Mouse (Mus musculus): Measurements from ENCODE around the gene Olfr1347.
"Not testable (repeated sequence)": the region's sequence is repeated elsewhere in the genome, so short reads cannot be mapped to it uniquely, and the experiment has no call there.

Olfr1347 gene

GRCm38 (mm10) chr7:6499655-6500054, at the start of gene Olfr1347:
TSS of gene Olfr1347 (minus strand) at chr7:6499755.
- in situ Hi-C loops (cut with MboI, MseI), result no loop called here

- in situ Hi-C loops (cut with MboI, MseI), result loop anchor here (5.0 kb wide), 1 partner anchor 169 kb away; no protein-coding TSS in a partner anchor
Observed at GRCm38 (mm10) chr7:6526141-6526540, 26.6 kb upstream of the Olfr1347 start.

DNA sequence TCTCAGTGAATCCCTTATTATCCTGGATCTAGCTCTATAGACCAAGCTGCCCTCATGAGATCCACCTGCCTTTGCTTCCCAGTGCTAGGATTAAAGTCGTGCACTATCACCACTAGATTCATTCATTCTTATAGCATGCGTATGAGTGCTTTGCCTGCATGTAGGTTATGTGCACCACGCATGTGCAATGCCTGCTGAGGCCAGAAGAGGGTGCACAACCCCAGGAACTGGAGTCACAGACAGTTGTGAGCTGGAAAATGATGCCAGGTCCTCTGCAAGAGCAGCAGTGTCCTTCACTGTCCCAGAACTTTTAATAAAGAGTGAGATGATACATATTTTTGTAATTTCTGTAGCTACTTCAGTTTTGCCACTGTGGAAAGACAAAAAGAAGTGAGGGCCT, 25.4 kb upstream of the Olfr1347 start:
- in situ Hi-C loops (cut with MboI, MseI), result loop anchor here (5.0 kb wide), 1 partner anchor 168 kb away; no protein-coding TSS in a partner anchor

DNA sequence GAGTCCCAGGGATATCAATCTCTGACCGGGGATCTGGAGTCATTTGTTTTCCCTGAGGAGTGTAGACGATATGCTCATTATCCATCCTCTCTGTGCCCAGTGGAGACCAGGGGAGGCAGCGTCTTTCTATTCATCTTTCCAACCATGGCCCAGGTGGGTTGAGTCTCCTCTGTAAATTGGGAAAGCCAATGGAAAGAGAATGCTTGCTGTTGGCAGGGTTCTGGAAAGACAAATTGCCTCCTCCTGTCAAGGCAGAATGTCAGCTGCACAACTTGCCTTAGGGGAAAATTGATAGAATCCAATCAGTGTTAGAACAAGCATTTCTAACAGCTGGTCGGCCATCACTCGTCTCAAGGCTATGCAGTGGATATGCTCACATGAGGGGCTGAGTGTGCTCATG, 23.3 kb upstream of the Olfr1347 start, which contains the start of gene Olfr1349:
TSS of gene Olfr1349 (minus strand) at position 101 of the 400 bp plus-strand sequence.
- in situ Hi-C loops (cut with MboI, MseI), result no loop called here

DNA sequence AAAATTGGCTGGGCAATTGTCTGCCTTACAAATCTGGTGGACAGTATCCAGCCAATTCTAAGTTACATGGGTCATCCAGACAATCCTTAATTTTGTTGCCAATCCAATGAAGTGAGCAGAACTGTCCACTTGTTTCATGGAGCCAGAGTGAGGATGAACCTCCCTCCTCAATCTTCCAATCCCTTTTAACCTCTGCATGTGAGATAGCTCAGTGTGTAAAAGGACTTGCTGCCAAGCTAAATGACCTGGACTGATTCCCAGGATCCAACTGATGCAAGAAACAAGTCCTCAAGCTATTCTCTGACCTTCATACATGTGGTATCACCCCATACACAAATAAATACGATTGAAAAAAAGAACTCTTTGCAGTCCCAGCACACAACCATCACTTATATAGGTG, 22.1 kb upstream of the Olfr1347 start:
- in situ Hi-C loops (cut with MboI, MseI), result no loop called here

- in situ Hi-C loops (cut with MboI, MseI), result no loop called here
Observed at GRCm38 (mm10) chr7:6508648-6509047, 9.1 kb upstream of the Olfr1347 start, which contains the start of gene Olfr1348. TSS of gene Olfr1348 (minus strand) at chr7:6508748.

GRCm38 (mm10) chr7:6486841-6487240, 12.7 kb downstream of the Olfr1347 start, which contains the start of gene Olfr5:
TSS of gene Olfr5 (minus strand) at chr7:6486941.
- in situ Hi-C loops (cut with MboI, MseI), result no loop called here

- in situ Hi-C loops (cut with MboI, MseI), result not testable (repeated sequence)
Observed at GRCm38 (mm10) chr7:6477633-6478032, 21.9 kb downstream of the Olfr1347 start.

DNA sequence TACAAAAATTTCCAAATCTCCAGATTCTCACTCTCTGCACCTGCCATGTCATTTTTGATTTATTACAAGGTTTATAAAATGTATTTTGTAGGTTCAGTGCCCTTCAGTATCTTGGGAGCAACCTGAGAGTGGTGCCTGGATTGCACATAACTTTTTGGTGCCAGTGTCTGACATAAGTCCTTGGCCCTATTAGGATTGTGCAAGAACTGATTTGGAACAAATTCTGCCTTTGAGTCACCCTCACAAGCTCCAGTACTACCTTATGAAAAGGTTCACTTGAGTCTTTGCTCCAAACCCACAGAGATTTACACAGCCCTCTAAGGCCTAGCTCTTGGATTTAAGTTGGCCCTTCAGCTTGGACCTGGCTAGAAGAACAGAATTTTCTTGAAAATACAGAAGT, 32.6 kb downstream of the Olfr1347 start, which contains the start of gene Olfr1346:
TSS of gene Olfr1346 (plus strand) at position 151 of the 400 bp plus-strand sequence.
- in situ Hi-C loops (cut with MboI, MseI), result no loop called here

DNA sequence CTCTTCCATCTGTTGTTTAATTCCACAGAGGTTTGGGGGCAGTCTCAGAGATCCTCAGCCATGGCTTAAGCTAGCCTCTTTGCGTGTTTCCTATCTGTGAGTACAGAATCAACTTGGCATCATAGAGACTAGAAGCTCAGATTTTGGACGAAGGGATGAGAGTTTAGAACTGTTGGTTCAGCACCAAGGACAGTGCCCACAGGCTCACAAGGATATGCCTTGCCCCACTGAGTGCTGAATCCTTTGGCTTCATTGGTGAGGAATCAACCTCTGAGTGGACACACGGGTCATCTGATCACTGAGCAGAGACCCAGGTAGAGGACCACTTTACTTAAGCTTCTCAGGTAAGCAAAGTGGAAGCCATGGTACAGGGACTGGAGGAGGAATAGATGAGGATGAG, 43.2 kb downstream of the Olfr1347 start:
- in situ Hi-C loops (cut with MboI, MseI), result no loop called here

GRCm38 (mm10) chr7:6455868-6456267, 43.7 kb downstream of the Olfr1347 start, which contains the start of gene Olfr1336:
TSS of gene Olfr1336 (plus strand) at chr7:6456168.
- in situ Hi-C loops (cut with MboI, MseI), result no loop called here

DNA sequence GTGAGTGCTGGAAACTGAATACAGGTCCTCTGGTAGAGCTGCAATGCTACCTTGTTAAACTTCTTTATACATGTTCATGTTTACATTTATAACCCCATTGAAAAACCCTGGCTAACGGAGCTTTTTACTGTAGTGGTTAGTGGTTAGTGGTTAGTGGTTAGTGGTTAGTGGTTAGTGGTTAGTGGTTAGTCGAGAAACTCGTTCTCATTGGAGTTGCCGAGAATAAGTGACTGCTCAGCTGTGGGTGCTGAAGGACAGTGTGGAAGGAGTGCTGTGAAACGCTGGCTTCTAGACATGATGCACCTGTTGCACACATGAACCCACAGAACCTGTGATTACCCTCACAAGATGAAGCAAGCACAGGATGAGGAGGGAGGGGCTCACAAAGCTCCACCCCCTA, 51.8 kb downstream of the Olfr1347 start:
- in situ Hi-C loops (cut with MboI, MseI), result no loop called here

- in situ Hi-C loops (cut with MboI, MseI), result no loop called here
Observed at GRCm38 (mm10) chr7:6441173-6441572, 58.4 kb downstream of the Olfr1347 start.

- in situ Hi-C loops (cut with MboI, MseI), result no loop called here
Observed at GRCm38 (mm10) chr7:6438388-6438787, 61.2 kb downstream of the Olfr1347 start, which contains the start of gene Olfr1344. TSS of gene Olfr1344 (plus strand) at chr7:6438688.
